Mouse (Mus musculus): ENCODE measurements around the gene Gm7247. TPM values are rescaled to one million over a fixed set of nuclear protein-coding genes. Genes with fewer than 3 reads are reported as not detected.
"Not testable (repeated sequence)": the region's sequence is repeated elsewhere in the genome, so short reads cannot be mapped to it uniquely, and the experiment has no call there.

The Gm7247 gene
- total RNA-seq, 2 experiments from 2014 or later: not detected

DNA sequence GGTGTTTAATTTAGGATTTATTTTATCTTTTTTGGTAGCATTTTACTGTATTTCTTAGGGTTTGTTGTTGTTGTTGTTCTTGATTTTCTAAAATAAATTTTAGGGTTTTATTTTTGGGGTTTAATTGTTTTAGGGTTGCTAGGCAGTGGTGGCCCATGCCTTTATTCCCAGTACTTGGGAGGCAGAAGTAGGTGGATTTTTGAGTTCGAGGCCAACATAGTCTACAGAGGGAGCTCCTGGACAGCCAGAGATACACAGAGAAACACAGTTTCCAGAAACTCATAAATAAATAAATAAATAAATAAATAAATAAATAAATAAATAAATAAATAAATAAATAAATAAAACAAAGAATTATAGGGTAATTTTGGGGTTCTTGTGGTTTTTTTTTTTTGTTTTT is 122.1 kb downstream of the Gm7247 start:
- ATAC-seq (replicated peaks; ENCODE audit: poor library complexity, severe bottlenecking): no peak

DNA sequence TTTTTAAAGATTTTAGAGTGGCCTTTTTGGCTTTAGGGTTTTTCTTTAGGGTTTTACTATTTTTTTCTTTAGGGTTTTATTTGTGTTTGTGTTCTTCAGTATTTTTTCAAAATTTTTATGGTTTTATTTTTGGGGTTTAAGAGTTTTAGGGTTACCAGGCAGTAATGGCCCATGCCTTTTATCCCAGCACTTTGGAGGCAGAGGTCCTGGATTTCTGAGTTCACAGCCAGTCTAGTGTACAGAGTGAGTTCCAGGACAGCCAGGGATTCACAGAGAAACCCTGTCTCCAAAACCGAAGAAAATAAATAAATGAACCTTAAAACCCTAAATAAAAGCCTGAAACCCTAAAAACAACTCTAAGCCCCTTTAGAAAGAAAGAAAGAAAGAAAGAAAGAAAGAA is 124.6 kb downstream of the Gm7247 start:
- no peak for ATAC-seq (replicated peaks; ENCODE audit: poor library complexity, severe bottlenecking)

- ATAC-seq (replicated peaks; ENCODE audit: poor library complexity, severe bottlenecking): no peak
These were observed 134.2 kb downstream of the Gm7247 start for GRCm38 (mm10) chr14:51495781-51496180.

DNA sequence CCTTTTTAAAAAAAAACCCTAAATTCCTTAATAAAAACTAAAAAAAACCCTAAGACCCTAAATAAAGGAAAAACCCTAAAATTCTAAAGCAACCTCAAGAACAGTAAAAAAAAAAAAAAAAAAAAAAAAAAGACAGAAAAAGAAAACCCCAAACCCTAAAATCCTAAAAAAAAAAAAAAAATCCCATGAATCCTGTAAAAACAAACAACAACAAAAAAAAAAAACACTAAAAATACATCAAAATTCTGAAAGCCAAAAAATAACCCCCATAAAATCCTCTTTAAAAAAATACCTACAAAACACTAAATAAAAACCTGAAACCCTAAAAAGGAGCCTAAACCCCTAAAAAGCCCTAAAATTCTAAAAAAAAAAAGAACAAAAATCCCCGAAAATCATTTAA is 135.4 kb downstream of the Gm7247 start:
- ATAC-seq (replicated peaks; ENCODE audit: poor library complexity, severe bottlenecking): no peak

DNA sequence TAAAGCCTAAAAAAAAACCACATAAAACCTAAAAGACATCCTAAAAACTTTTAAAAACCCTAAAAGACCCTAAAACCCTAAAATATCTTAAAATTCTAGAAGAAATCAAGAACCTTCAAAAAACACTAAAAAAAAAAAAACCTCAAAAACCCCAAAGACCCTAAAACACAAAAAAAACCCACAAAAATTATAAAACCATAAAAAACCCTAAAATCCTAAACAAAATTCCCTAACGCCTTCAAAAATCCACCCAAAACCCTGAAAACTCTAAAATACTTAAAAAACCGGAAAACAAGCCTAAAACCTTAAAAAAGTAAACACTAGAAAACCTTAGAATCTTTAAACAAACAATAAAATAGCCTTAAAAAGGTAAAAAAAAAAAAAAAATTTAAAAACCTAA is 136.4 kb downstream of the Gm7247 start:
- ATAC-seq (replicated peaks; ENCODE audit: poor library complexity, severe bottlenecking): no peak

- no peak for ATAC-seq (replicated peaks; ENCODE audit: poor library complexity, severe bottlenecking)
These were observed 138.2 kb downstream of the Gm7247 start for GRCm38 (mm10) chr14:51499707-51500275.

DNA sequence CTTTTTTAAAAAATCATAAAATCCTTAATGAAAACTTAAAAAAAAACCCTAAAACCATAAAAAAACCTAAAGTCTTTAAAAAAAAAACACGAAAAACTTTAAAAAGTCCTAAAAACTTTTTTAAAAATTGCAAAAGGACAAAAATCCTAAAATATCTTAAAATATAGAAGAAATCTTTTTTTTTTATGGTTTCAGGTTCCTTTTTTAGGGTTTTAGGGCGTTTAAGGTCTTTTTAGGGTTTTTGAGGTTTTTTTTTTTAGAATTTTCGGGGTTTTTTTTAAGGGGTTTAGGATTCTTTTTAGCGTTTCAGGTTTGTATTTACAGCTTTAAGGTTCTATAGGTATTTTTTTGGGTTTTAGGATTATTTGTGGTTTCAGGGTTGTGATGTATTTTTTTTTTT is 138.9 kb downstream of the Gm7247 start:
- no peak for ATAC-seq (replicated peaks; ENCODE audit: poor library complexity, severe bottlenecking)

DNA sequence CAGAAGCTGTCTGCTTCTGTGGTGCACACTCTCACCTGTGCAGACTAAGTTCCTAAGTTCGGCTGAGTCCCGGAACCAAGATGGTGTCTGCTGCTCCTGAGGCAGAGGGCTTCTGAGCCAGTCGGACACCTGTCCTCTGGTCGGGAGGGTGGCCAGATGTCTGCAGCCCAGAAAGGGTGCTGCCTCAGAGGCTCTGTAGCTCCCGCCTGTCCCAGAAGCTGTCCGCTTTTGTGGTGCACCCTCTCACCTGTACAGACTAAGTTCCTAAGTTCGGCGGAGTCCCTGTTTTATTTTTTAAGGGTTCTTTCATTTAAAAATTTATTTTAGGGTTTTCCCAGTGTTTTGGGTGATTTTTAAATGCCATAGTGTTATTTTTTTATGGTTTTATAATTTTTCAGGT is 145.9 kb downstream of the Gm7247 start:
- no peak for ATAC-seq (replicated peaks; ENCODE audit: poor library complexity, severe bottlenecking)

DNA sequence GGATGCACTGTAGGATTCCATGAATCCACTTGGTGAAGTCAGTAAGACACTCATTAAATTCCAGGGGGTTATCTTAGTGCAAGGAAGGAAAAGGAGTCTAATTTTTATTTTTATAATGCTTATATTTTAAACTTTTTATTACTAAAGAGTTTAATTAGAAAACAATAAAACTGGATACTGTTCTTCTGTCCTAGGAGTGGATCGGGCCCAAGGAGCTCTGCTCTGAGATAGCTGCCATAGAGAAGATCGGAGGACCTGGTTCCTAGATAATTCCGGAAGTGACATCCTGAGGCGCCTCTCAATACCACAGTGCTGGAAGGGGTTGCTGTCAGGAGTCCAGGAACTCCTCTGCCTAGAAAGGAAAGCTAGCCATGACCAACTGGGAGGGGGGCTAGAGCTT is 190.9 kb downstream of the Gm7247 start, which contains the start of gene Gm5622:
TSS of gene Gm5622 (plus strand) at position 301 of the 400 bp plus-strand sequence.
- ATAC-seq (replicated peaks; ENCODE audit: poor library complexity, severe bottlenecking): no peak

GRCm38 (mm10) chr14:51573963-51574362 is 212.4 kb downstream of the Gm7247 start, which contains the start of gene Gm17175:
Gene Gm17175 (minus strand): TSS chr14:51574063.
- not testable (repeated sequence) for ATAC-seq (replicated peaks; ENCODE audit: poor library complexity, severe bottlenecking)

DNA sequence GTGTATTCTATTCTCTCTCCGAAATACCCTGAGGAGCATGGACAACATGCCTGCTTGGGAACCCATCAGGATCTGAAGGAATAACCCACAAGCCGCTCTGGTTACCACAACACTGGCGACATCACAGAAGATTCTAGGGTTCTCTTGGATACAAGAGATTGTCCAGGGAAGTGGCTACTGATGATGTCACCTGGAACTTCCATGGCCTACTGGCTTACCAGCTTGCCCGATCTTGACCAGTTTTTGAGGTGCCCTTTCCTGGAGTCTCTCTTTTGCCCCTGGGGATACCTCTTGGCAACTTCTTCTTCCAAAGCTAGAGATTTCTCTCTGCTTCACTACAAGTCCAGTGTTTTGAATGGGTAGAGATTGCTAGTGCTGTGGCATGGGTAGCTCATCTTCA is 230.5 kb downstream of the Gm7247 start, which contains the start of gene Gm17174:
TSS of gene Gm17174 (minus strand) at position 101 of the 400 bp plus-strand sequence.
- ATAC-seq (replicated peaks; ENCODE audit: poor library complexity, severe bottlenecking): not testable (repeated sequence)

DNA sequence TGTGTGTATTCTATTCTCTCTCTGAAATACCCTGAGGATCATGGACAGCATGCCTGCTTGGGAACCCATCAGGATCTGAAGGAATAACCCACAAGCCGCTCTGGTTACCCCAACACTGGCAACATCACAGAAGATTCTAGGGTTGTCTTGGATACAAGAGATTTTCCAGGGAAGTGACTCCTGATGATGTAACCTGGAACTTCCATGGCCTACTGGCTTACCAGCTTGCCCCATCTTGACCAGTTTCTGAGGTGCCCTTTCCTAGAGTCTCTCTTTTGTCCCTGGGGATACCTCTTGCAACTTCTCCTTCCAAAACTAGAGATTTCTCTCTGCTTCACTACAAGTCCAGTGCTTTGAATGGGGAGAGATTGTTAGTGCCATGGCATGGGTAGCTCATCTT is 249.7 kb downstream of the Gm7247 start, which contains the start of gene Gm17078:
TSS of gene Gm17078 (minus strand) at position 101 of the 400 bp plus-strand sequence.
- ATAC-seq (replicated peaks; ENCODE audit: poor library complexity, severe bottlenecking): no peak

Other genes starting within 250 kb of the Gm7247 start
- not detected in 2 replicates for gene Eddm3b, start 247.3 kb upstream of the Gm7247 start, total RNA-seq (2014; fragmentation: Nextera tagmentation)
- not detected in 2 replicates for gene Eddm3b, start 247.3 kb upstream of the Gm7247 start, total RNA-seq (2017)
- 1.2 and 6.1 TPM in 2 replicates for gene Rnase6, start 237.8 kb upstream of the Gm7247 start, total RNA-seq (2014; fragmentation: Nextera tagmentation)
- 8.2 and 10.0 TPM in 2 replicates for gene Rnase6, start 237.8 kb upstream of the Gm7247 start, total RNA-seq (2017)
- gene Rnase1, start 215.0 kb upstream of the Gm7247 start, total RNA-seq (2014; fragmentation: Nextera tagmentation): not detected in 2 replicates
- gene Rnase1, start 215.0 kb upstream of the Gm7247 start, total RNA-seq (2017): not detected in 2 replicates
- not detected in 2 replicates for gene Rnase2b, start 199.5 kb upstream of the Gm7247 start, total RNA-seq (2014; fragmentation: Nextera tagmentation)
- gene Rnase2b, start 199.5 kb upstream of the Gm7247 start, total RNA-seq (2017): not detected in 2 replicates
- gene Ang2, start 162.6 kb upstream of the Gm7247 start, total RNA-seq (2014; fragmentation: Nextera tagmentation): not detected in 2 replicates
- not detected in 2 replicates for gene Ang2, start 162.6 kb upstream of the Gm7247 start, total RNA-seq (2017)
- gene Ear14, start 158.4 kb upstream of the Gm7247 start, total RNA-seq (2014; fragmentation: Nextera tagmentation): not detected in 2 replicates
- gene Ear14, start 158.4 kb upstream of the Gm7247 start, total RNA-seq (2017): not detected in 2 replicates
- gene Rnase2a, start 105.6 kb upstream of the Gm7247 start, total RNA-seq (2014; fragmentation: Nextera tagmentation): not detected in 2 replicates
- not detected in 2 replicates for gene Rnase2a, start 105.6 kb upstream of the Gm7247 start, total RNA-seq (2017)
- not detected in 2 replicates for gene Vmn2r88, start 49.1 kb downstream of the Gm7247 start, total RNA-seq (2014; fragmentation: Nextera tagmentation)
- gene Vmn2r88, start 49.1 kb downstream of the Gm7247 start, total RNA-seq (2017): not detected in 2 replicates
- gene Vmn2r89, start 90.1 kb downstream of the Gm7247 start, total RNA-seq (2014; fragmentation: Nextera tagmentation): not detected in 2 replicates
- not detected in 2 replicates for gene Vmn2r89, start 90.1 kb downstream of the Gm7247 start, total RNA-seq (2017)
- not detected in 2 replicates for gene Gm5622, start 191.0 kb downstream of the Gm7247 start, total RNA-seq (2014; fragmentation: Nextera tagmentation)
- not detected in 2 replicates for gene Gm5622, start 191.0 kb downstream of the Gm7247 start, total RNA-seq (2017)
- not detected in 2 replicates for gene Gm17175, start 212.3 kb downstream of the Gm7247 start, total RNA-seq (2014; fragmentation: Nextera tagmentation)
- gene Gm17175, start 212.3 kb downstream of the Gm7247 start, total RNA-seq (2017): not detected in 2 replicates
- not detected in 2 replicates for gene Gm17174, start 230.4 kb downstream of the Gm7247 start, total RNA-seq (2014; fragmentation: Nextera tagmentation)
- gene Gm17174, start 230.4 kb downstream of the Gm7247 start, total RNA-seq (2017): not detected in 2 replicates
- gene Gm17078, start 249.6 kb downstream of the Gm7247 start, total RNA-seq (2014; fragmentation: Nextera tagmentation): not detected in 2 replicates
- gene Gm17078, start 249.6 kb downstream of the Gm7247 start, total RNA-seq (2017): not detected in 2 replicates